Comparison of ENCODE assay signal across 8 mouse cellular contexts in genomic region chr6:67266664-67267407, GRCm38 (mm10). TPM values are rescaled to one million over a fixed set of nuclear protein-coding genes. Genes with fewer than 3 reads are reported as not detected.
DNase-seq lines count a peak whose midpoint lies in the region; ATAC-seq and TF ChIP-seq lines count a peak whose summit lies in the region.

No protein-coding gene starts in this region.

- under 1% methylated on average over 67 of the region's 68 CpGs for WGBS in embryonic facial prominence, embryonic 13.5 days
- WGBS in kidney, adult 2 months, result under 1% methylated on average over 68 of the region's 68 CpGs
- under 1% methylated on average over 68 of the region's 68 CpGs for WGBS in limb, embryonic 12.5 days
- under 1% methylated on average over 68 of the region's 68 CpGs for WGBS in midbrain, embryonic 15.5 days
- WGBS in spleen, adult 2 months, result under 1% methylated on average over 68 of the region's 68 CpGs

- H3K4me2 ChIP-seq in embryonic facial prominence, embryonic 13.5 days, result peak overlapping the region; percentile 75
- H3K4me2 ChIP-seq in limb, embryonic 12.5 days, result peak overlapping the region; percentile 76
- peak overlapping the region; percentile 86 for H3K4me2 ChIP-seq in midbrain, embryonic 15.5 days

- H3K9ac ChIP-seq in embryonic facial prominence, embryonic 13.5 days, result peak overlapping the region; percentile 100
- peak overlapping the region; percentile 99 for H3K9ac ChIP-seq in limb, embryonic 12.5 days (replicated peaks)
- H3K9ac ChIP-seq in midbrain, embryonic 15.5 days, result peak overlapping the region; percentile 94

- peak; percentile 68 for TF ChIP-seq POLR2A in kidney, adult 2 months (IDR thresholded peaks at IDR 0.05; ENCODE audit: low read depth, low read length)
- peak; percentile 44 for TF ChIP-seq POLR2A in spleen, adult 2 months (IDR thresholded peaks at IDR 0.05; ENCODE audit: low read depth, low read length)

- H3K27me3 ChIP-seq in embryonic facial prominence, embryonic 13.5 days, result no peaks in the 10 kb centered on the region
- H3K27me3 ChIP-seq in kidney, adult 2 months (replicated peaks; ENCODE audit: control insufficient read depth, insufficient read depth, low read length), result no peaks in the 10 kb centered on the region
- H3K27me3 ChIP-seq in limb, embryonic 12.5 days, result no peaks in the 10 kb centered on the region
- H3K27me3 ChIP-seq in midbrain, embryonic 15.5 days (replicated peaks), result no peaks in the 10 kb centered on the region
- no peaks in the 10 kb centered on the region for H3K27me3 ChIP-seq in spleen, adult 2 months (ENCODE audit: control insufficient read depth, insufficient read depth, low read length)

- peaks cover 5% of the 10 kb centered on the region for H3K36me3 ChIP-seq in embryonic facial prominence, embryonic 13.5 days
- H3K36me3 ChIP-seq in kidney, adult 2 months (ENCODE audit: control insufficient read depth, insufficient read depth, low read length), result peaks cover 2% of the 10 kb centered on the region; the same call in 1 of the 2 replicates
- peaks cover 5% of the 10 kb centered on the region for H3K36me3 ChIP-seq in limb, embryonic 12.5 days
- H3K36me3 ChIP-seq in midbrain, embryonic 15.5 days (replicated peaks), result no peaks in the 10 kb centered on the region
- peaks cover 3% of the 10 kb centered on the region for H3K36me3 ChIP-seq in spleen, adult 2 months (ENCODE audit: control insufficient read depth, insufficient read depth, low read length)

- peak overlapping the region; percentile 100 for H3K4me3 ChIP-seq in embryonic facial prominence, embryonic 13.5 days
- peak overlapping the region; percentile 66 for H3K4me3 ChIP-seq in kidney, adult 2 months (ENCODE audit: insufficient read depth, low read depth, low read length)
- H3K4me3 ChIP-seq in limb, embryonic 12.5 days (replicated peaks), result peak overlapping the region; percentile 100
- peak overlapping the region; percentile 93 for H3K4me3 ChIP-seq in midbrain, embryonic 15.5 days
- peak overlapping the region; percentile 79 for H3K4me3 ChIP-seq in spleen, adult 2 months (ENCODE audit: extremely low read depth, insufficient read depth, insufficient read length)

- no peaks in the 10 kb centered on the region for H3K9me3 ChIP-seq in embryonic facial prominence, embryonic 13.5 days
- H3K9me3 ChIP-seq in limb, embryonic 12.5 days, result no peaks in the 10 kb centered on the region
- no peaks in the 10 kb centered on the region for H3K9me3 ChIP-seq in midbrain, embryonic 15.5 days

- DNase-seq in 3134 (ENCODE audit: extremely low read depth, insufficient read length, low spot score), result peak; percentile 100
- peak; percentile 96 to 97 for DNase-seq in adrenal gland, postnatal 36 days
- DNase-seq in heart, adult 18-20 months, result peak; percentile 97 to 98
- DNase-seq in kidney, adult 2 months, result peak; percentile 99
- DNase-seq in spleen, adult 2 months (ENCODE audit: low read depth in 1 of 2, low spot score in 2 of 2), result peak; percentile 96 to 99

- peak overlapping the region; percentile 91 for H3K27ac ChIP-seq in embryonic facial prominence, embryonic 13.5 days
- H3K27ac ChIP-seq in kidney, adult 2 months (ENCODE audit: insufficient read depth, low read depth, low read length), result peak overlapping the region; percentile 94
- H3K27ac ChIP-seq in limb, embryonic 12.5 days, result peak overlapping the region; percentile 91
- peak overlapping the region; percentile 93 for H3K27ac ChIP-seq in midbrain, embryonic 15.5 days
- H3K27ac ChIP-seq in spleen, adult 2 months (ENCODE audit: insufficient read depth, low read length), result peak overlapping the region; percentile 85

- no peak for TF ChIP-seq CTCF in kidney, adult 2 months (conservative IDR thresholded peaks at IDR 0.05; ENCODE audit: insufficient read depth, insufficient read length, low read depth, low read length)
- no peak for TF ChIP-seq CTCF in spleen, adult 2 months (IDR thresholded peaks at IDR 0.05; ENCODE audit: extremely low read depth, insufficient read depth, insufficient read length, insufficient replicate concordance)

- ATAC-seq in embryonic facial prominence, embryonic 13.5 days (ENCODE audit: insufficient number of reproducible peaks, insufficient read depth, low FRiP score, low TSS enrichment, low read depth), result peak; percentile 100
- peak; percentile 100 for ATAC-seq in limb, embryonic 12.5 days (ENCODE audit: insufficient number of reproducible peaks, insufficient read depth, low FRiP score, low TSS enrichment, low read depth)
- peak; percentile 100 for ATAC-seq in midbrain, embryonic 15.5 days (replicated peaks)

- H3K4me1 ChIP-seq in embryonic facial prominence, embryonic 13.5 days, result peaks cover 5% of the 10 kb centered on the region; the same call in 1 of the 2 replicates
- H3K4me1 ChIP-seq in kidney, adult 2 months (ENCODE audit: control insufficient read depth, insufficient read depth, low read length), result 0 out of 2 replicates have a peak, but pooled peaks cover 2% of the 10 kb centered on the region
- H3K4me1 ChIP-seq in limb, embryonic 12.5 days (replicated peaks), result peaks cover 8% of the 10 kb centered on the region; the same call in 1 of the 2 replicates
- peaks cover 22% of the 10 kb centered on the region for H3K4me1 ChIP-seq in midbrain, embryonic 15.5 days
- peaks cover 4% of the 10 kb centered on the region for H3K4me1 ChIP-seq in spleen, adult 2 months (ENCODE audit: control insufficient read depth, insufficient read depth, insufficient read length)

RNA-seq across cellular contexts. Expression of gene Serbp1, which starts 28.9 kb away (rescaled TPM):
- total RNA-seq in adrenal gland, postnatal 36 days (2021), result 100 to 1,000 TPM; 287 to 329 TPM
- polyA plus RNA-seq in embryonic facial prominence, embryonic 13.5 days (2015; fragmentation: Nextera tagmentation; extraction: Ambion mirVana), result 432 TPM in 2 replicates
- 100 to 1,000 TPM; 208 to 214 TPM for total RNA-seq in heart, adult 18-20 months (2021)
- polyA plus RNA-seq in kidney, adult 2 months (2012; rRNA removed), result 47.8 and 62.0 TPM in 2 replicates
- polyA plus RNA-seq in limb, embryonic 12.5 days (2016; fragmentation: Nextera tagmentation; extraction: Ambion mirVana), result 498 and 501 TPM in 2 replicates
- polyA plus RNA-seq in midbrain, embryonic 15.5 days (2015; fragmentation: Nextera tagmentation; extraction: Ambion mirVana), result 273 and 287 TPM in 2 replicates
- polyA plus RNA-seq in spleen, adult 2 months (2012; rRNA removed), result 46.6 and 55.9 TPM in 2 replicates

Comparison
In these comparisons a context has a peak if more than half of its experiments do, and no peak if none do; other contexts are left out.
1. Peak in every context shown above with its lines: DNase-seq, ATAC-seq, H3K4me3 ChIP-seq and H3K27ac ChIP-seq.